Mouse (Mus musculus) CH12.LX (cell line): ENCODE measurements at regions not wholly inside any gene's neighbourhood (a gene's known extent, or its start where the extent isn't known, plus 50 kb on each side); places are given as distances from the start of the nearest gene placed in this dataset.

ENCODE experiments used
- DNase-seq: peaks from one replicate; pipeline ENCODE4 v3.0.0-alpha.2; 2013; ENCODE audit errors: extremely low read depth
- H3K27ac ChIP-seq: 2 replicates; pipeline ENCODE4 v1.5.1; 2012; ENCODE audit warnings: low read depth, mild to moderate bottlenecking, control low read depth, moderate library complexity; ENCODE audit not compliant: insufficient read depth
- H3K27me3 ChIP-seq: replicated peaks from 2 replicates; pipeline ENCODE3; 2012; ENCODE audit warnings: inconsistent platforms
- H3K36me3 ChIP-seq, 2 experiments: replicated peaks in 1 of 2; 2 replicates each; pipeline versions ENCODE3 to v1.6.1; 2012; ENCODE audit warnings: inconsistent platforms in 1 of 2, low read length in 1 of 2, mild to moderate bottlenecking in 1 of 2, mixed read lengths in 1 of 2, moderate library complexity in 1 of 2; ENCODE audit not compliant: control insufficient read depth in 1 of 2, insufficient read depth in 1 of 2
- H3K4me1 ChIP-seq, 2 experiments: 2 replicates each; pipeline ENCODE4 v1.6.1; 2012; ENCODE audit warnings: inconsistent platforms in 1 of 2, moderate library complexity in 1 of 2; ENCODE audit not compliant: insufficient read depth in 2 of 2, control insufficient read depth in 1 of 2
- H3K4me2 ChIP-seq: 2 replicates; pipeline ENCODE4 v1.6.1; 2012; ENCODE audit warnings: low read depth, mild to moderate bottlenecking, control low read depth; ENCODE audit not compliant: poor library complexity, insufficient read depth, severe bottlenecking
- H3K4me3 ChIP-seq, 3 experiments: fragments of 150-350 bp in 1 of 3; sonication (generic) in 1 of 3; replicated peaks in 1 of 3; 2 replicates each; pipeline versions ENCODE3 to v1.5.1; 2011 to 2012; ENCODE audit warnings: low read depth in 2 of 3, low read length in 2 of 3, mild to moderate bottlenecking in 2 of 3, moderate library complexity in 2 of 3, control low read depth in 1 of 3, improper control_type of control experiment in 1 of 3, inconsistent platforms in 1 of 3, mixed read lengths in 1 of 3; ENCODE audit not compliant: poor library complexity in 1 of 3
- H3K79me2 ChIP-seq: replicated peaks from 2 replicates; pipeline ENCODE4 v1.6.1; 2012; ENCODE audit warnings: mild to moderate bottlenecking, moderate library complexity; ENCODE audit not compliant: control insufficient read depth, poor library complexity, insufficient read depth, severe bottlenecking; ENCODE audit errors: extremely low read depth
- H3K9ac ChIP-seq: 2 replicates; pipeline ENCODE4 v1.6.1; 2012; ENCODE audit warnings: low read depth, mild to moderate bottlenecking, control low read depth, moderate library complexity; ENCODE audit not compliant: insufficient read depth
- H3K9me3 ChIP-seq: replicated peaks from 2 replicates; pipeline ENCODE3; 2012; ENCODE audit warnings: low read length, inconsistent platforms, mixed read lengths
- BHLHE40 ChIP-seq: IDR thresholded peaks from 2 replicates; pipeline ENCODE4 v1.6.1; 2011; ENCODE audit warnings: mild to moderate bottlenecking, low read depth, low read length, improper control_type of control experiment
- ELF1 ChIP-seq: IDR thresholded peaks from 2 replicates; pipeline ENCODE4 v1.6.1; 2014; ENCODE audit warnings: low read depth, mild to moderate bottlenecking, inconsistent platforms, low read length, improper control_type of control experiment
- ETS1 ChIP-seq: conservative IDR thresholded peaks from 2 replicates; pipeline ENCODE4 v1.6.1; 2012; ENCODE audit warnings: low read depth, mild to moderate bottlenecking, inconsistent platforms, low read length, improper control_type of control experiment, moderate library complexity
- JUN ChIP-seq: IDR thresholded peaks from 2 replicates; pipeline ENCODE4 v1.6.1; 2011; ENCODE audit warnings: low read depth, mild to moderate bottlenecking, low read length, improper control_type of control experiment, moderate library complexity; ENCODE audit not compliant: insufficient read depth
- JUND ChIP-seq: conservative IDR thresholded peaks from 2 replicates; pipeline ENCODE4 v1.6.1; 2011; ENCODE audit warnings: low read depth, low read length, improper control_type of control experiment
- MEF2A ChIP-seq: IDR thresholded peaks from 2 replicates; pipeline ENCODE4 v1.6.1; 2014; ENCODE audit warnings: low read depth, mild to moderate bottlenecking, inconsistent platforms, low read length, improper control_type of control experiment, borderline replicate concordance
- MYC ChIP-seq: IDR thresholded peaks from 2 replicates; pipeline ENCODE4 v1.6.1; 2011; ENCODE audit warnings: low read depth, mild to moderate bottlenecking, improper control_type of control experiment, low read length
- NRF1 ChIP-seq: IDR thresholded peaks from 2 replicates; pipeline ENCODE4 v1.6.1; 2014; ENCODE audit warnings: low read depth, mild to moderate bottlenecking, inconsistent platforms, low read length, improper control_type of control experiment, moderate library complexity
- POLR2AphosphoS2 ChIP-seq: IDR thresholded peaks from 2 replicates; pipeline ENCODE4 v1.6.1; 2011; ENCODE audit warnings: low read depth, low read length, improper control_type of control experiment
- SMC3 ChIP-seq: IDR thresholded peaks from 2 replicates; pipeline ENCODE4 v1.6.1; 2011; ENCODE audit warnings: low read depth, low read length, improper control_type of control experiment
- TBP ChIP-seq: conservative IDR thresholded peaks from 2 replicates; pipeline ENCODE4 v1.6.1; 2011; ENCODE audit warnings: low read depth, low read length, improper control_type of control experiment
- TCF12 ChIP-seq: IDR thresholded peaks from 2 replicates; pipeline ENCODE4 v1.6.1; 2014; ENCODE audit warnings: low read depth, mild to moderate bottlenecking, inconsistent platforms, low read length, improper control_type of control experiment
- dilution Hi-C: fragments of 300-500 bp; cut with MboI; formaldehyde crosslinking; loops from 2 replicates; pipeline ENCODE4 v1.14.3; 2020; ENCODE audit warnings: low sequenced_read_pairs; ENCODE audit not compliant: extremely low pct_unique_long_range_greater_than_20kb, extremely low pct_ligation_motif_present
- in situ Hi-C: fragments of 300-500 bp; cut with MboI; formaldehyde crosslinking; loops from 3 replicates; pipeline ENCODE4 v1.14.3; 2019; ENCODE audit warnings: low sequenced_read_pairs, low pct_ligation_motif_present, low pct_unique_long_range_greater_than_20kb, mixed read lengths

- peaks cover 0 to 25% of the 10 kb centered on the region in 2 experiments; a peak in 2 of 4 replicates for H3K4me1 ChIP-seq
- DNase-seq: no peak
- no peaks in the 10 kb centered on the region for H3K9me3 ChIP-seq
- no peak overlapping the region for H3K27ac ChIP-seq
- TF ChIP-seq TCF12 (no peak), MEF2A (no peak), POLR2AphosphoS2 (no peak), JUND (no peak)
- no peaks in the 10 kb centered on the region for H3K79me2 ChIP-seq
- in situ Hi-C loops: no loop called here
- H3K27me3 ChIP-seq: no peaks in the 10 kb centered on the region
- dilution Hi-C loops: no loop called here
- no peak overlapping the region for H3K4me3 ChIP-seq
- H3K9ac ChIP-seq: no peak overlapping the region
- H3K36me3 ChIP-seq: no peaks in the 10 kb centered on the region
- H3K4me2 ChIP-seq: no peak overlapping the region
Measured at GRCm38 (mm10) chr6:31333228-31333922, 65.2 kb upstream of the Mkln1 start.

- no peak overlapping the region for H3K9ac ChIP-seq
- no peak overlapping the region for H3K27ac ChIP-seq
- H3K27me3 ChIP-seq: no peaks in the 10 kb centered on the region
- no peaks in the 10 kb centered on the region for H3K79me2 ChIP-seq
- DNase-seq: no peak
- no peaks in the 10 kb centered on the region for H3K9me3 ChIP-seq
- peaks cover 0 to 25% of the 10 kb centered on the region in 2 experiments; a peak in 2 of 4 replicates for H3K4me1 ChIP-seq
- no peaks in the 10 kb centered on the region for H3K36me3 ChIP-seq
- no peak overlapping the region for H3K4me3 ChIP-seq
- dilution Hi-C loops: no loop called here
- no peak overlapping the region for H3K4me2 ChIP-seq
- TF ChIP-seq TBP (no peak), SMC3 (no peak), JUN (no peak), MYC (no peak), ELF1 (no peak)
- in situ Hi-C loops: no loop called here
Measured at GRCm38 (mm10) chr6:31334086-31334485, 64.4 kb upstream of the Mkln1 start.

GRCm38 (mm10) chr6:31339122-31339947 lies 59.2 kb upstream of the Mkln1 start:
- Histone ChIP-seq H3K4me3 (no peak overlapping the region), H3K4me1 (peaks cover 0 to 17% of the 10 kb centered on the region in 2 experiments; a peak in 2 of 4 replicates), H3K27ac (no peak overlapping the region), H3K9ac (no peak overlapping the region)
- TF ChIP-seq NRF1 (no peak), BHLHE40 (no peak), JUND (no peak), ETS1 (no peak)
- TF ChIP-seq, all 38 proteins: peak for 0
- H3K36me3 ChIP-seq: no peaks in the 10 kb centered on the region
- H3K4me2 ChIP-seq: no peak overlapping the region
- H3K79me2 ChIP-seq: no peaks in the 10 kb centered on the region
- no peak for DNase-seq
- no peaks in the 10 kb centered on the region for H3K27me3 ChIP-seq
- no peaks in the 10 kb centered on the region for H3K9me3 ChIP-seq
- in situ Hi-C loops (no loop called here), dilution Hi-C loops (no loop called here)
